Mouse (Mus musculus) spleen, postnatal 36 days (tissue): ENCODE data around the gene Chml.

Experiments used
- DNase-seq, 2 experiments: peaks; one replicate each; pipeline ENCODE4 v3.0.0; 2022; ENCODE audit warnings: low spot score in 2 of 2, mixed read lengths in 1 of 2

Chml gene

GRCm38 (mm10) chr1:175648615-175649014, 44.1 kb downstream of the Chml start:
- no peak for DNase-seq

GRCm38 (mm10) chr1:175646952-175647351, 45.7 kb downstream of the Chml start:
- no peak for DNase-seq

GRCm38 (mm10) chr1:175643496-175644265, 49.0 kb downstream of the Chml start:
- DNase-seq, result peak; percentile 72 to 75

- DNase-seq, result peak; percentile 56 to 65
Measured at GRCm38 (mm10) chr1:175640435-175641150, 52.1 kb downstream of the Chml start.

- no peak for DNase-seq
Measured at GRCm38 (mm10) chr1:175639072-175639471, 53.6 kb downstream of the Chml start.

GRCm38 (mm10) chr1:175637677-175638076, 55.0 kb downstream of the Chml start:
- peak; percentile 70 to 74 for DNase-seq

GRCm38 (mm10) chr1:175632470-175632869, 60.2 kb downstream of the Chml start:
- no peak for DNase-seq
